Mouse (Mus musculus) gonadal fat pad, adult 2 months (tissue): ENCODE results near the gene Rac3. TPM values are rescaled to one million over a fixed set of nuclear protein-coding genes. Genes with fewer than 3 reads are reported as not detected.

Experiments
- polyA plus RNA-seq: library from polyadenylated mRNA; depleted of rRNA; stranded (reverse); fragments of >200 nt; gene quantifications from 2 replicates; pipeline ENCODE4 v1.2.3, GENCODE M21; 2012; rRNA removed

Rac3 gene
- polyA plus RNA-seq, 1 experiment, result 19.0 TPM

Other genes starting within 250 kb of the Rac3 start
- 61.8 and 70.5 TPM in 2 replicates for gene Mrpl12, start 236.9 kb upstream of the Rac3 start, polyA plus RNA-seq
- gene Slc25a10, start 229.6 kb upstream of the Rac3 start, polyA plus RNA-seq, result 372 and 561 TPM in 2 replicates
- 1.2 and 1.8 TPM in 2 replicates for gene Gcgr, start 190.8 kb upstream of the Rac3 start, polyA plus RNA-seq
- 153 and 179 TPM in 2 replicates for gene Mcrip1, start 171.7 kb upstream of the Rac3 start, polyA plus RNA-seq
- 0.72 TPM in 1 of 2 replicates, not detected in the other for gene Ppp1r27, start 170.3 kb upstream of the Rac3 start, polyA plus RNA-seq
- gene P4hb, start 148.2 kb upstream of the Rac3 start, polyA plus RNA-seq, result 372 and 394 TPM in 2 replicates
- gene Arhgdia, start 139.8 kb upstream of the Rac3 start, polyA plus RNA-seq, result 584 and 632 TPM in 2 replicates
- 21.4 and 28.5 TPM in 2 replicates for gene Alyref, start 123.1 kb upstream of the Rac3 start, polyA plus RNA-seq
- gene Anapc11, start 123.0 kb upstream of the Rac3 start, polyA plus RNA-seq, result 74.7 and 75.0 TPM in 2 replicates
- gene Npb, start 113.0 kb upstream of the Rac3 start, polyA plus RNA-seq, result 1.1 and 1.2 TPM in 2 replicates
- gene Pcyt2, start 103.5 kb upstream of the Rac3 start, polyA plus RNA-seq, result 139 and 189 TPM in 2 replicates
- 57.9 and 61.4 TPM in 2 replicates for gene Sirt7, start 96.2 kb upstream of the Rac3 start, polyA plus RNA-seq
- 53.0 and 56.7 TPM in 2 replicates for gene Mafg, start 87.9 kb upstream of the Rac3 start, polyA plus RNA-seq
- 6.9 and 10.5 TPM in 2 replicates for gene Pycr1, start 77.7 kb upstream of the Rac3 start, polyA plus RNA-seq
- 0.26 TPM in 1 of 2 replicates, not detected in the other for gene Myadml2, start 73.3 kb upstream of the Rac3 start, polyA plus RNA-seq
- gene Notum, start 60.3 kb upstream of the Rac3 start, polyA plus RNA-seq, result 3.3 and 4.0 TPM in 2 replicates
- 93.6 and 104 TPM in 2 replicates for gene Aspscr1, start 48.5 kb upstream of the Rac3 start, polyA plus RNA-seq
- gene Cenpx, start 7.7 kb upstream of the Rac3 start, polyA plus RNA-seq, result 84.6 and 100 TPM in 2 replicates
- gene Lrrc45, start 7.5 kb upstream of the Rac3 start, polyA plus RNA-seq, result 38.5 and 41.4 TPM in 2 replicates
- 188 and 202 TPM in 2 replicates for gene Dcxr, start 5.8 kb downstream of the Rac3 start, polyA plus RNA-seq
- 121 and 130 TPM in 2 replicates for gene Cbr2, start 10.6 kb downstream of the Rac3 start, polyA plus RNA-seq
- 0.59 and 1.1 TPM in 2 replicates for gene Hmga1b, start 41.3 kb downstream of the Rac3 start, polyA plus RNA-seq
- 35.8 and 37.8 TPM in 2 replicates for gene Rfng, start 62.7 kb downstream of the Rac3 start, polyA plus RNA-seq
- gene Gps1, start 62.8 kb downstream of the Rac3 start, polyA plus RNA-seq, result 207 and 231 TPM in 2 replicates
- gene Dus1l, start 74.9 kb downstream of the Rac3 start, polyA plus RNA-seq, result 31.7 and 31.9 TPM in 2 replicates
- gene Fasn, start 103.1 kb downstream of the Rac3 start, polyA plus RNA-seq, result 2,531 and 4,379 TPM in 2 replicates
- gene Ccdc57, start 211.4 kb downstream of the Rac3 start, polyA plus RNA-seq, result 5.6 and 5.8 TPM in 2 replicates
- 17.1 and 18.7 TPM in 2 replicates for gene Slc16a3, start 227.0 kb downstream of the Rac3 start, polyA plus RNA-seq